Mouse (Mus musculus): ENCODE results near the gene Fasl. TPM values are rescaled to one million over a fixed set of nuclear protein-coding genes. Genes with fewer than 3 reads are reported as not detected.

Gene Fasl
- polyA plus RNA-seq, 1 experiment: 0.47 TPM

- WGBS: 84% methylated on average over 6 of the region's 6 CpGs
Measured at GRCm38 (mm10) chr1:161775151-161775550, 13.1 kb downstream of the Fasl start.

GRCm38 (mm10) chr1:161771293-161771692, 17.0 kb downstream of the Fasl start:
- Histone ChIP-seq H3K27me3 (ENCODE audit: control insufficient read depth, insufficient read depth, low read length) (no peaks in the 10 kb centered on the region), H3K27ac (ENCODE audit: insufficient read depth, low read length) (no peak overlapping the region), H3K4me3 (replicated peaks; ENCODE audit: insufficient read depth, low read depth, low read length) (no peak overlapping the region), H3K4me1 (ENCODE audit: control insufficient read depth, insufficient read depth, low read length) (no peaks in the 10 kb centered on the region)
- TF ChIP-seq POLR2A (IDR thresholded peaks at IDR 0.05; ENCODE audit: borderline replicate concordance, insufficient read depth, low read length) (no peak), CTCF (IDR thresholded peaks at IDR 0.05; ENCODE audit: borderline replicate concordance, insufficient read depth, low read depth, low read length) (no peak)
- WGBS: 76% methylated on average over 2 of the region's 2 CpGs
- DNase-seq: no peak

More at GRCm38 (mm10) chr1:161775151-161775550, 13.1 kb downstream of the Fasl start:
- Histone ChIP-seq H3K27me3 (ENCODE audit: control insufficient read depth, insufficient read depth, low read length) (no peaks in the 10 kb centered on the region), H3K27ac (ENCODE audit: insufficient read depth, low read length) (no peak overlapping the region), H3K4me1 (ENCODE audit: control insufficient read depth, insufficient read depth, low read length) (no peaks in the 10 kb centered on the region), H3K4me3 (replicated peaks; ENCODE audit: insufficient read depth, low read depth, low read length) (no peak overlapping the region)
- TF ChIP-seq CTCF (IDR thresholded peaks at IDR 0.05; ENCODE audit: borderline replicate concordance, insufficient read depth, low read depth, low read length) (no peak), POLR2A (IDR thresholded peaks at IDR 0.05; ENCODE audit: borderline replicate concordance, insufficient read depth, low read length) (no peak)
- no peak for DNase-seq

- no peak overlapping the region for H3K4me3 ChIP-seq (replicated peaks; ENCODE audit: insufficient read depth, low read depth, low read length)
- TF ChIP-seq POLR2A (IDR thresholded peaks at IDR 0.05; ENCODE audit: borderline replicate concordance, insufficient read depth, low read length): no peak
- no peak for TF ChIP-seq CTCF (IDR thresholded peaks at IDR 0.05; ENCODE audit: borderline replicate concordance, insufficient read depth, low read depth, low read length)
- H3K27ac ChIP-seq (ENCODE audit: insufficient read depth, low read length): no peak overlapping the region
- WGBS: 97% methylated on average over 1 of the region's 1 CpGs
- DNase-seq: no peak
- H3K4me1 ChIP-seq (ENCODE audit: control insufficient read depth, insufficient read depth, low read length): no peaks in the 10 kb centered on the region
- H3K27me3 ChIP-seq (ENCODE audit: control insufficient read depth, insufficient read depth, low read length): no peaks in the 10 kb centered on the region
Measured at GRCm38 (mm10) chr1:161769329-161769728, 19.0 kb downstream of the Fasl start.

DNA sequence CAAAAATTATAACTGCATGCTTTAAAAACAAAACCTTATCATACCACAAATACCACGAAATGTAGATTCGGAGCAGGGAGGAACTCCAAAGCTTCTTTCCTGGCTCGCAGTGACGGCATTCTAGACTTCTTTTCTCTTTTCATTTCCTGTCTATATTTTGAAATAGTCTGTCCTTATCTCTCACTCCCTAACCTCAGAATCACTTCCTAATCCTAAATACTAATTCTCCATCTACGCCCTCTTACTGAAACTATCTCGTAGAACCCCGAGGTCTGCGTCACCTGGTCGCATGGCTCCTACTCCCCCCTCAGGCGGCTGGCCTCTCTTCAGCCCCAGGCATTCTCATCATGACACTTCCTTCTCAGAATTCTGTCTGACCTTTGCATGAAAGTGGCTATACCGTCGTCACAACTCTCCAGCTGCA, 21.2 kb downstream of the Fasl start:
- H3K27ac ChIP-seq (ENCODE audit: insufficient read depth, low read length): no peak overlapping the region
- WGBS: 76% methylated on average over 12 of the region's 12 CpGs
- no peaks in the 10 kb centered on the region for H3K4me1 ChIP-seq (ENCODE audit: control insufficient read depth, insufficient read depth, low read length)
- H3K27me3 ChIP-seq (ENCODE audit: control insufficient read depth, insufficient read depth, low read length): no peaks in the 10 kb centered on the region
- DNase-seq: no peak
- TF ChIP-seq POLR2A (IDR thresholded peaks at IDR 0.05; ENCODE audit: borderline replicate concordance, insufficient read depth, low read length): no peak
- no peak for TF ChIP-seq CTCF (IDR thresholded peaks at IDR 0.05; ENCODE audit: borderline replicate concordance, insufficient read depth, low read depth, low read length)
- H3K4me3 ChIP-seq (replicated peaks; ENCODE audit: insufficient read depth, low read depth, low read length): no peak overlapping the region

DNA sequence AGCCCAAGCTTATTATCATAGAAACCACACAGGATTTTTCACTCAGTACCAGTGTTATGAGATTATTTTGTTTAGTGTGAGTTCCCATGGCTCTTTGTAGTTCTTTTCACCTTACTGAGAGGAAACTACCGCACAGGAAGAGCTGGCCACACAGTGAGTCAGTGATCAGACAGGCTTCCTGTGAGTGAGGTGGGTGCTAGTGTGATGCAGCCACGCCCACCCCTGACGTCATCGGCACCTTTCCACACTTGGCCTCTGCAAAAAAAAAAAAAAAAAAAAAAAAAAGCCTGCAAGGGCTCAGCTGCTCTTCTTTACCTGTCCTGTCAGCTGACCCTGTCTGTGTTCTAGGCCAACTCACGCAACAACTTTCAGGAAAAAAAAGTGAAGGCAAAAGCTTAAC, 21.6 kb downstream of the Fasl start:
- Histone ChIP-seq H3K27ac (ENCODE audit: insufficient read depth, low read length) (no peak overlapping the region), H3K27me3 (ENCODE audit: control insufficient read depth, insufficient read depth, low read length) (no peaks in the 10 kb centered on the region), H3K4me3 (replicated peaks; ENCODE audit: insufficient read depth, low read depth, low read length) (no peak overlapping the region), H3K4me1 (ENCODE audit: control insufficient read depth, insufficient read depth, low read length) (no peaks in the 10 kb centered on the region)
- DNase-seq: no peak
- TF ChIP-seq CTCF (IDR thresholded peaks at IDR 0.05; ENCODE audit: borderline replicate concordance, insufficient read depth, low read depth, low read length): no peak
- TF ChIP-seq POLR2A (IDR thresholded peaks at IDR 0.05; ENCODE audit: borderline replicate concordance, insufficient read depth, low read length): no peak
- WGBS: 57% methylated on average over 5 of the region's 5 CpGs

DNA sequence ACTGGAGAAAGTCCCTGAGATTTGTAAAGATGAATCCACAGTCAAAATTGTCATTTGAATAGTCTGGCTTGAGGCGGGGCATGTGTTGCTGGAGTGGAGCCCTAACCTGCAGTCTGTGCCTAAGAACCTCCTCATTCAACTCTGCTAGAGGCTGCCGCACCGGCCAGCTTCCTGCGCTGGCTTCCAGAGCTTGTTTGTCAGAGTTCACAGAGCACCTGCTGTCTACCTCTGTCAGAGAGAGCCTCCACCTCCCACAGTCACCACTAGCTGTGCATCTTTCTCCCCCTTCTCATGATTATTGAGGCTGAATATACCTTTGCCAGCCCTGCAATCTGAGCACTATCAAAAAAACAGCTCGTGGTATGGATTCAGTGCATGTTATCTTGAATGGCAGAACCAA, 22.4 kb downstream of the Fasl start:
- no peak for DNase-seq
- 21% methylated on average over 5 of the region's 5 CpGs for WGBS
- TF ChIP-seq POLR2A (IDR thresholded peaks at IDR 0.05; ENCODE audit: borderline replicate concordance, insufficient read depth, low read length) (no peak), CTCF (IDR thresholded peaks at IDR 0.05; ENCODE audit: borderline replicate concordance, insufficient read depth, low read depth, low read length) (no peak)
- no peaks in the 10 kb centered on the region for H3K4me1 ChIP-seq (ENCODE audit: control insufficient read depth, insufficient read depth, low read length)
- H3K27ac ChIP-seq (ENCODE audit: insufficient read depth, low read length): no peak overlapping the region
- no peaks in the 10 kb centered on the region for H3K27me3 ChIP-seq (ENCODE audit: control insufficient read depth, insufficient read depth, low read length)
- H3K4me3 ChIP-seq (replicated peaks; ENCODE audit: insufficient read depth, low read depth, low read length): no peak overlapping the region

DNA sequence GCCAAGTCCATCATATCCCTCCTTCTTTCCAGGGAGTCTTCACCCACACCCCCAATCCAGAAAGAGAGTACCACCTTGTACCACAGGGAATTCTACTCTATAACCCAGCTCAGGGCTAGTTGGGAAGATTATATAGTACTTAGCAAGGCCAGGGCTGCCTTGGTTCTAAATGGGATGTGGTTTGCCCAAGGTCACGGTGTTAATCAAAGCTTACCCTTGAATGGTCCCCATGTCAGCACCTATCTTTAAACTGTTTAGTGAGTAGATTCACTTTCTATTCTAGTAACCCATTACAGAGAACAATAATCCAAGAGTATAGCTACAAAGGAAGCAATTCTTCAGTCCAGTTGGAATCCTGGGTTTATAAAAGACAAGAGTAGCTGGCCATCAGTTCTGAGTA, 23.3 kb downstream of the Fasl start:
- Histone ChIP-seq H3K4me3 (replicated peaks; ENCODE audit: insufficient read depth, low read depth, low read length) (no peak overlapping the region), H3K27me3 (ENCODE audit: control insufficient read depth, insufficient read depth, low read length) (no peaks in the 10 kb centered on the region), H3K4me1 (ENCODE audit: control insufficient read depth, insufficient read depth, low read length) (no peaks in the 10 kb centered on the region), H3K27ac (ENCODE audit: insufficient read depth, low read length) (no peak overlapping the region)
- WGBS: 100% methylated on average over 1 of the region's 1 CpGs
- TF ChIP-seq POLR2A (IDR thresholded peaks at IDR 0.05; ENCODE audit: borderline replicate concordance, insufficient read depth, low read length) (no peak), CTCF (IDR thresholded peaks at IDR 0.05; ENCODE audit: borderline replicate concordance, insufficient read depth, low read depth, low read length) (no peak)
- no peak for DNase-seq

- no peak for TF ChIP-seq CTCF (IDR thresholded peaks at IDR 0.05; ENCODE audit: borderline replicate concordance, insufficient read depth, low read depth, low read length)
- TF ChIP-seq POLR2A (IDR thresholded peaks at IDR 0.05; ENCODE audit: borderline replicate concordance, insufficient read depth, low read length): no peak
- DNase-seq: no peak
- H3K4me3 ChIP-seq (replicated peaks; ENCODE audit: insufficient read depth, low read depth, low read length): no peak overlapping the region
- no peaks in the 10 kb centered on the region for H3K4me1 ChIP-seq (ENCODE audit: control insufficient read depth, insufficient read depth, low read length)
- WGBS: 38% methylated on average over 4 of the region's 4 CpGs
- H3K27me3 ChIP-seq (ENCODE audit: control insufficient read depth, insufficient read depth, low read length): no peaks in the 10 kb centered on the region
- H3K27ac ChIP-seq (ENCODE audit: insufficient read depth, low read length): no peak overlapping the region
Measured at GRCm38 (mm10) chr1:161761556-161761955, 26.7 kb downstream of the Fasl start.

Measured in cerebellum, adult 2 months (tissue).